Mouse (Mus musculus): ENCODE data around the gene D830030K20Rik. TPM values are rescaled to one million over a fixed set of nuclear protein-coding genes. Genes with fewer than 3 reads are reported as not detected.
A peak's percentile ranks its signal among the peaks of the same experiment; 100 is the strongest.
"Not testable (repeated sequence)": the region's sequence is repeated elsewhere in the genome, so short reads cannot be mapped to it uniquely, and the experiment has no call there.

The D830030K20Rik gene
- polyA plus RNA-seq (2014; fragmentation: Nextera tagmentation; extraction: Ambion mirVana) = 7.3 and 7.6 TPM in 2 replicates

DNA sequence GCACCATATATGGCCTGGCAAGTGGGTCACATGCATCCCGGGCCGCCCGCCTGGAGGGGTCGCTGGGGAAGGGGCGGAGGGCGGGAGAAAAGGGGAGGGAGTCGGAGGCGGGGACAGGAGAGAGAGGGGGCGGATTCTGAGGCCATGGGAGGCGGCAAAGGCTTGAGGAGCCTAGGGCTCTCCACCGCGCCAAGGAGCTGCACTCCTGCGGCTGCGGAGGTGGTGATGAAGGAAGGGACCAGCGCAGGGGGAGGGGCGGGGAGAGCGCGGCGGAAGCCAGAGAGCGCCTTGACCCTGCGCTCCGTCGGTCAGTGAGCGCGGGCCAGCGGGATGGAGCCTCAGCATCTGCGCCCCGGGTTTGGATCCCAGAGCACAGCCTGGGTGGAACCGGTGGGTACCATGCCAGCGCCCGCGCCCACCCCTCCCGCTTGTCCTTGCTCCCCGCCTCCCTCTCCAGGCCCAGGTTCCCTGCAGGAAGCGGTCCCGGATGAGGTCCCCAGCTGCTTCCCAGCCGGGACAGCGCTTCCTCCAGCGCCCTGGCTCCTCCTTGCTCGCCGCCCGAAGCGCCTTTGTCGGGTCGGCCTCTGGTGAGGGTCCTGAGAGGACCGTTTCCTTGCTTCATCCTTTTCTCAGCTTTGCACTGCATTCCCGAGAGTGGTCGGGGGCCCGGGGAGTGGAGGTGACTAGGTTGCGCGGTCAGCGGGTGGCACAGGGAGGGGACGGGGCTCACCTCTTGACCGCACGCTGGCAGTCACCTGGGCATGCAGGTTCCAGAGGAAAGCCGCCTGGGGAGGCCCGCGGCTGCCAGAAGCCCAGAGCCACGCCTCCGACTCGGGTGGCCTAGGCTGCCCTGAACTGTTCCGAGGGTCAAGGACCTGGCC, at the start of gene D830030K20Rik:
TSS of gene D830030K20Rik (plus strand) at position 217 of the 881 bp plus-strand sequence.
- H3K27me3 ChIP-seq (ENCODE audit: control insufficient read depth, insufficient read depth, low read length); H3K9me3 ChIP-seq (ENCODE audit: control insufficient read depth, low read length); H3K36me3 ChIP-seq (ENCODE audit: control insufficient read depth, insufficient read depth, low read length); H3K27ac ChIP-seq (ENCODE audit: low read depth, low read length); H3K4me1 ChIP-seq (replicated peaks; ENCODE audit: control insufficient read depth, insufficient read depth, low read length); ATAC-seq (replicated peaks; ENCODE audit: low FRiP score): not testable (repeated sequence)
- Histone ChIP-seq H3K4me3 (ENCODE audit: low read depth, low read length) (peak within 1 kb of the TSS; percentile 38), H3K4me2 (ENCODE audit: low read depth, low read length, severe bottlenecking) (peak within 1 kb of the TSS; percentile 63), H3K9ac (ENCODE audit: low read length) (peak within 1 kb of the TSS; percentile 41; the same call in 1 of the 2 replicates)
- 0% methylated on average over 19 of the region's 62 CpGs for WGBS
- DNase-seq (ENCODE audit: low spot score) = peak; percentile 52

DNA sequence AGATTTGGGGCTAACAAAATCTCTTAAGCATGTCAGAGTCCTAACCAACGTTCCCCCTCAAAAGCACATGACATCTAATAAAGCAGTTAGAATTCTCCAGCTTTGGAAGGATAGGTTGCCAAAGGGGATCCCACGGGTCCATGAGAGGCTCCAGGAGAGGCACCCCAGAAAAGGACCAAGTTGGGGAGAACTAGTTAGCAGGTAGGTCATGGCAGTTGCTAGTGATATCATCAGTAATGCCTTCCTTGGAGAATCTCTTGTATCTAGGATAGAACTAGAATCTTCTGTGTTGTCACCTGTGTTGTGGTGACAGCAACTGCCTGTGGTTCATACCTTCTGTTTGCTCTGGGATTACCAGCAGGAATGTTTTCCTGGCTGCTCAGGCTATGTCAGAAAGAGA, 20.3 kb upstream of the D830030K20Rik start, which contains the start of gene Gm5795:
TSS of gene Gm5795 (plus strand) at position 301 of the 400 bp plus-strand sequence.
- H3K4me3 ChIP-seq (ENCODE audit: low read depth, low read length); H3K4me1 ChIP-seq (replicated peaks; ENCODE audit: control insufficient read depth, insufficient read depth, low read length): not testable (repeated sequence)
- WGBS = no CpG with 5 or more reads among the region's 2 CpGs

DNA sequence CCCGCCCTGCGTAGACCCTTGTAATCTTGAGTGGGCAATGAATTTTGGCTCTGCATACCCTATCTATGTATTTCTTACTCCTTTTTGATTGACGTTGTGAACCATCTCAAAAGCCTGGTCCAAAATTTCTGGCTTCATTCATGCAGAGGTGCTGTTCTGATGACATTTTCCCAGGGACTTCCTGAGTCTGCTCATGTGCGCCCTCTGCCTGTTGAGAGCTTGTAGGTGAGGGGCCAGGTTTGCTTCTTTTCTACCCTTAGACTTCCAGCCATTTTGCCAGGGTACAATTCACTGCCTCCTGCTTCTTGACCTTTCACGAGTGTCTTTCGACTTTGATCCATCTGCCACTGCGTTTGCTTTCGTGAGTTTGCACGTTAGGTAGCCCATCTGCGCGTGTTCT, 1.1 kb downstream of the D830030K20Rik start:
- peak; percentile 55 for DNase-seq (ENCODE audit: low spot score)
- not testable (repeated sequence) for H3K27me3 ChIP-seq (ENCODE audit: control insufficient read depth, insufficient read depth, low read length); ATAC-seq (replicated peaks; ENCODE audit: low FRiP score); H3K4me3 ChIP-seq (ENCODE audit: low read depth, low read length); H3K4me2 ChIP-seq (ENCODE audit: low read depth, low read length, severe bottlenecking); H3K27ac ChIP-seq (ENCODE audit: low read depth, low read length); H3K9ac ChIP-seq (ENCODE audit: low read length); H3K9me3 ChIP-seq (ENCODE audit: control insufficient read depth, low read length); H3K4me1 ChIP-seq (replicated peaks; ENCODE audit: control insufficient read depth, insufficient read depth, low read length); H3K36me3 ChIP-seq (ENCODE audit: control insufficient read depth, insufficient read depth, low read length)
- WGBS = 10% methylated on average over 9 of the region's 11 CpGs

More for the DNA sequence above, 20.3 kb upstream of the D830030K20Rik start, which contains the start of gene Gm5795:
- H3K36me3 ChIP-seq (ENCODE audit: control insufficient read depth, insufficient read depth, low read length); ATAC-seq (replicated peaks; ENCODE audit: low FRiP score); H3K27me3 ChIP-seq (ENCODE audit: control insufficient read depth, insufficient read depth, low read length); DNase-seq (ENCODE audit: low spot score); H3K9me3 ChIP-seq (ENCODE audit: control insufficient read depth, low read length); H3K9ac ChIP-seq (ENCODE audit: low read length); H3K4me2 ChIP-seq (ENCODE audit: low read depth, low read length, severe bottlenecking); H3K27ac ChIP-seq (ENCODE audit: low read depth, low read length): not testable (repeated sequence)

DNA sequence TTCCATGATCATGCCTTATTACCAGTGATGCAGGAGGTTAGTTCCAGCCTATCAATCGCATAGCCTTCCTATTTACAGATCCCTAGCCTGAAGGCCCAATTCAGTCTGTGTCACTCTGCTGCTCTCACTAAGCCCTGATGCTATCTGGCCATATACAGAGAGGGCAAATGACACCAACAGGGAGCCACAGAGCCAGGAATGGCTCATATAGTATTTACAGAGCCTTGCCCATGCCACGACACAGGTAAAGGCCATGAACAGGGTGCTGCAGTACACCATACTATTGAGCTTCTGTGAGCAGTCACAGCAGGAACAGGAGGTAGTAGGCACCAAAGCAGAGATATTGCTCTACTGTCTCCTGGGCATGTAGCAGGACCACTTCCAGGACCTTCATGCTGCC, 54.2 kb downstream of the D830030K20Rik start:
- not testable (repeated sequence) for H3K4me3 ChIP-seq (ENCODE audit: low read depth, low read length); H3K4me2 ChIP-seq (ENCODE audit: low read depth, low read length, severe bottlenecking); H3K9me3 ChIP-seq (ENCODE audit: control insufficient read depth, low read length); H3K27me3 ChIP-seq (ENCODE audit: control insufficient read depth, insufficient read depth, low read length); H3K36me3 ChIP-seq (ENCODE audit: control insufficient read depth, insufficient read depth, low read length); ATAC-seq (replicated peaks; ENCODE audit: low FRiP score); DNase-seq (ENCODE audit: low spot score); H3K9ac ChIP-seq (ENCODE audit: low read length); H3K4me1 ChIP-seq (replicated peaks; ENCODE audit: control insufficient read depth, insufficient read depth, low read length); H3K27ac ChIP-seq (ENCODE audit: low read depth, low read length)
- WGBS = 89% methylated on average over 2 of the region's 2 CpGs

Other genes starting within 250 kb of the D830030K20Rik start
- gene Gm2888, start 178.5 kb upstream of the D830030K20Rik start, polyA plus RNA-seq (2014; fragmentation: Nextera tagmentation; extraction: Ambion mirVana) = not detected in 2 replicates
- 3.8 and 5.0 TPM in 2 replicates for gene Gm2897, start 159.2 kb upstream of the D830030K20Rik start, polyA plus RNA-seq (2014; fragmentation: Nextera tagmentation; extraction: Ambion mirVana)
- not detected in 2 replicates for gene Gm10340, start 74.5 kb upstream of the D830030K20Rik start, polyA plus RNA-seq (2014; fragmentation: Nextera tagmentation; extraction: Ambion mirVana)
- not detected in 2 replicates for gene Gm5795, start 20.2 kb upstream of the D830030K20Rik start, polyA plus RNA-seq (2014; fragmentation: Nextera tagmentation; extraction: Ambion mirVana)
- gene Gm2956, start 124.1 kb downstream of the D830030K20Rik start, polyA plus RNA-seq (2014; fragmentation: Nextera tagmentation; extraction: Ambion mirVana) = not detected in 2 replicates
- not detected in 2 replicates for gene Gm10413, start 186.6 kb downstream of the D830030K20Rik start, polyA plus RNA-seq (2014; fragmentation: Nextera tagmentation; extraction: Ambion mirVana)
- 1.7 and 2.3 TPM in 2 replicates for gene Gm10409, start 204.1 kb downstream of the D830030K20Rik start, polyA plus RNA-seq (2014; fragmentation: Nextera tagmentation; extraction: Ambion mirVana)
- 1.7 and 2.2 TPM in 2 replicates for gene Gm3005, start 219.6 kb downstream of the D830030K20Rik start, polyA plus RNA-seq (2014; fragmentation: Nextera tagmentation; extraction: Ambion mirVana)
- gene Gm10408, start 240.9 kb downstream of the D830030K20Rik start, polyA plus RNA-seq (2014; fragmentation: Nextera tagmentation; extraction: Ambion mirVana) = not detected in 2 replicates

All from forebrain, embryonic 11.5 days (tissue).